Mouse (Mus musculus): ENCODE results near the gene Tnrc18. TPM values are rescaled to one million over a fixed set of nuclear protein-coding genes. Genes with fewer than 3 reads are reported as not detected.

The Tnrc18 gene
- polyA plus RNA-seq (2015; fragmentation: Nextera tagmentation; extraction: Ambion mirVana) = 16.3 and 18.4 TPM in 2 replicates

DNA sequence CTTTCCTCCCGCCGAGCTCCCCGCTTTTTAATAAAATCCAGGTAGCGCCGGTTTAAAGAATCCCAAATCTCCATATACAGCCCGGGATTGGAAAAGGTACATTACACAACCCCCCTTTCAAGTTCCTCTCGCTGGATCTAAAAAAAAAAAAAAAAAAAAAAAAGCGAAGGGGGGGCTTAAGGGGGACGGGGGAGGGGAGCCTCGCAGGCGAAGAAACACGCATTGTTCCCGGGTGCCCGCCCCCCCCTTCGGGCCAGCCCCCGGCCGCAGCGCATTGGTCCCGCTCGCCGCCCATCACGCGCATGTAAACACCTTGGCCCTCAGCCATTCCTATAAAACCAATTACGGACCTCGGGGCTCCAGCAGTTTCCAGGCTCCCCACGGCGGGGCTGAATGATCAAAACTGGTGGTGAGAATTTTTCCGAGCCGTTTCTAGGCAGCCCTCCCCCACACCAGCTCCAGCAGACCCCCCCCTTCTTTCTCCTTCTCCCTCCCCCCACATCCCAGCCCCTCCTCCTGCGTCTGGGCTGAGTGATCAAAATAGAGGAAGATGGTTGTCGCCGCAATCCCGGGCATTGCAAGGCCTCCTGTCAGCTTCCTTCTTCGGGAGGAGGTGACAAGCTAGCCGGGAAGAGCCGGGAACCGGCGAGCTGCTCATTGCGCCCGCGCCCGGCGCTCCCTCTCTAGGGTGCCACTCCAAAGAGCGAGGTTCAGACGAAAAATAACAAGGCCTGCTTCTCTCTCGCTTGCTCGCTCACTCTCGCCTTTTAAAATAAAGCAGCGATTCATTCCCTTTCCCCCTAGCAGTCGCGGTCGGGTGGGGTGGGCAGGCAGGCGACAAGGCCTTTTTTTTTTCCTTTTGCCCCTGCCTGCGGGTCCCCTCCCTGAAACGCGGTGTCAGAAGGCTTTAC is at the start of gene Tnrc18:
Gene Tnrc18, minus strand, starts transcription at position 139 of the 911 bp plus-strand sequence.
- peak within 1 kb of the TSS; percentile 93 for H3K4me3 ChIP-seq (replicated peaks; ENCODE audit: low read depth, low read length)
- DNase-seq (ENCODE audit: low spot score) = peak; percentile 100
- WGBS = under 1% methylated on average over 55 of the region's 56 CpGs
- ATAC-seq (replicated peaks; ENCODE audit: low FRiP score, low read depth) = peak; percentile 68
- no peaks in the 10 kb centered on the region for H3K9me3 ChIP-seq (replicated peaks; ENCODE audit: low read length)
- peaks cover 9% of the 10 kb centered on the region for H3K4me1 ChIP-seq (replicated peaks; ENCODE audit: insufficient read depth, low read length)
- H3K27me3 ChIP-seq (ENCODE audit: insufficient read depth, low read length) = no peaks in the 10 kb centered on the region
- peak within 1 kb of the TSS; percentile 100 for H3K27ac ChIP-seq
- no peak for TF ChIP-seq CTCF (IDR thresholded peaks at IDR 0.05; ENCODE audit: low read depth)
- H3K4me2 ChIP-seq (ENCODE audit: low read length) = peak within 1 kb of the TSS; percentile 84
- no peaks in the 10 kb centered on the region for H3K36me3 ChIP-seq (ENCODE audit: insufficient read depth, low read length)
- H3K9ac ChIP-seq (ENCODE audit: low read depth, low read length) = peak within 1 kb of the TSS; percentile 98

DNA sequence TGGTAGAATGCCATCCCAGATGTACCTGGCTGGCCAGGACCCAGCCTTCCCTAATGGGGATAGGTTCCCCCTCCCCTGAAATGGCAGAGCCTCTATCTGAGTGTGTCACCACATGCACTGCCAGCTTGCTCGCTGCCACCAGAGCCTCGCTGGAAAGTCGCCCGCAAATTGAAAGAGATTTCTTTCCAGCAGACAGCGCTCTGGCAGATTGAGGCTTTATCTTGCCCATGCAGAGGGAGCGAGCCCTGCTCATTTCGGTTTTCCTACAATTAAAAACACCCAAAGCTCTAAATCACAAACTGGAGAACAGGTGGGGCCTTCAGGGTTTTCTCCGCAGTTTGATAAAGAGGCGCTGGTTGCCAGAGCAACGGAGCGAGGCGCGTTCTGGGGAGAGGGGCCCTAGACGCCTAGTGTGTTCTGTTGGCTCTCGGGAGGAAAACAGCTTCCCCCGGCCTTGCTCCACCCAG is 40.3 kb upstream of the Tnrc18 start:
- H3K36me3 ChIP-seq (ENCODE audit: insufficient read depth, low read length) = no peaks in the 10 kb centered on the region
- no peaks in the 10 kb centered on the region for H3K4me1 ChIP-seq (replicated peaks; ENCODE audit: insufficient read depth, low read length)
- TF ChIP-seq CTCF (IDR thresholded peaks at IDR 0.05; ENCODE audit: low read depth) = no peak
- H3K9me3 ChIP-seq (replicated peaks; ENCODE audit: low read length) = no peaks in the 10 kb centered on the region
- whole genome bisulfite sequencing = 48% methylated on average over 16 of the region's 16 CpGs
- no peak overlapping the region for H3K9ac ChIP-seq (ENCODE audit: low read depth, low read length)
- DNase-seq (ENCODE audit: low spot score) (no peak), ATAC-seq (replicated peaks; ENCODE audit: low FRiP score, low read depth) (no peak)
- H3K27me3 ChIP-seq (ENCODE audit: insufficient read depth, low read length) = no peaks in the 10 kb centered on the region
- H3K4me3 ChIP-seq (replicated peaks; ENCODE audit: low read depth, low read length) = no peak overlapping the region
- no peak overlapping the region for H3K4me2 ChIP-seq (ENCODE audit: low read length)
- no peak overlapping the region for H3K27ac ChIP-seq

DNA sequence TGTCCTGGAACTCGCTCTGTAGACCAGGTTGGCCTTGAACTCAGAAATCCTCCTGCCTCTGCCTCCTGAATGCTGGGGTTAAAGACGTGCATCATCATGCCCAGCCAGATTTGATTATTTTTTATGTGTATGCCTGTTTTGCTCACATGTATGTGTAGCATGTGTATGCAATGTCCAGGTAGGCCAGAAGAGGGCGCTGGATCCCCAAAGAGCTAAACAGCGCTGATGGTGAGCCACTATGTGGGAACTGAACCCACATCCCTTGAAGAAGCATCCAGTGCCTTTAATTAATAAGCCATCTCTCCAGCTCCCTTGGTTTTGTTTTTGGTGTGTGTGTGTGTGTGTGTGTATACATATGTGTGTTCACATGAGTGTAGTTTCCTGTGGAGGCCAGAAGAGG is 38.9 kb upstream of the Tnrc18 start:
- DNase-seq (ENCODE audit: low spot score) (no peak), ATAC-seq (replicated peaks; ENCODE audit: low FRiP score, low read depth) (no peak)
- peak; percentile 23; the same call in 1 of the 2 replicates for TF ChIP-seq CTCF (IDR thresholded peaks at IDR 0.05; ENCODE audit: low read depth)
- Histone ChIP-seq H3K4me3 (replicated peaks; ENCODE audit: low read depth, low read length) (no peak overlapping the region), H3K27me3 (ENCODE audit: insufficient read depth, low read length) (no peaks in the 10 kb centered on the region), H3K9me3 (replicated peaks; ENCODE audit: low read length) (no peaks in the 10 kb centered on the region), H3K4me1 (replicated peaks; ENCODE audit: insufficient read depth, low read length) (no peaks in the 10 kb centered on the region), H3K27ac (no peak overlapping the region), H3K36me3 (ENCODE audit: insufficient read depth, low read length) (no peaks in the 10 kb centered on the region), H3K9ac (ENCODE audit: low read depth, low read length) (no peak overlapping the region), H3K4me2 (ENCODE audit: low read length) (no peak overlapping the region)
- WGBS = 82% methylated on average over 4 of the region's 4 CpGs

DNA sequence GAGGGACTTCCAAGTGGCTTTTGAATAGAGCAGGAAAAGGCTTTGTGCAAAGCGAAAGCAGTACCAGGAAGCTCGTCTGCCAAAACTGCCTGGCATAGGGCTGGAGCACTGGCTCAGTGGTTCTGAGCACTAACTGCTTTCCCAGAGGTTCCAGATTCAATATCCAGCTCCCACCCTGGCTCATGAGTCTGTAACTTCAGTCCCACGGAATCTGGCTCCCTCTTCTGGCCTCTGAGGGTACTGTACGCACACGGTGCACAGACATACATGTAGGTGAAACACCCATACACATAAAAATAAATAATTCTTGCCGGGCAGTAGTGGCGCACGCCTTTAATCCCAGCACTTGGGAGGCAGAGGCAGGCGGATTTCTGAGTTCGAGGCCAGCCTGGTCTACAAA is 37.4 kb upstream of the Tnrc18 start:
- no peaks in the 10 kb centered on the region for H3K27me3 ChIP-seq (ENCODE audit: insufficient read depth, low read length)
- H3K27ac ChIP-seq = no peak overlapping the region
- no peaks in the 10 kb centered on the region for H3K36me3 ChIP-seq (ENCODE audit: insufficient read depth, low read length)
- H3K4me2 ChIP-seq (ENCODE audit: low read length) = no peak overlapping the region
- no peak for ATAC-seq (replicated peaks; ENCODE audit: low FRiP score, low read depth)
- 85% methylated on average over 10 of the region's 10 CpGs for WGBS
- H3K9me3 ChIP-seq (replicated peaks; ENCODE audit: low read length) = no peaks in the 10 kb centered on the region
- DNase-seq (ENCODE audit: low spot score) = peak; percentile 61
- no peak overlapping the region for H3K9ac ChIP-seq (ENCODE audit: low read depth, low read length)
- no peak overlapping the region for H3K4me3 ChIP-seq (replicated peaks; ENCODE audit: low read depth, low read length)
- no peaks in the 10 kb centered on the region for H3K4me1 ChIP-seq (replicated peaks; ENCODE audit: insufficient read depth, low read length)
- peak; percentile 70 for TF ChIP-seq CTCF (IDR thresholded peaks at IDR 0.05; ENCODE audit: low read depth)

DNA sequence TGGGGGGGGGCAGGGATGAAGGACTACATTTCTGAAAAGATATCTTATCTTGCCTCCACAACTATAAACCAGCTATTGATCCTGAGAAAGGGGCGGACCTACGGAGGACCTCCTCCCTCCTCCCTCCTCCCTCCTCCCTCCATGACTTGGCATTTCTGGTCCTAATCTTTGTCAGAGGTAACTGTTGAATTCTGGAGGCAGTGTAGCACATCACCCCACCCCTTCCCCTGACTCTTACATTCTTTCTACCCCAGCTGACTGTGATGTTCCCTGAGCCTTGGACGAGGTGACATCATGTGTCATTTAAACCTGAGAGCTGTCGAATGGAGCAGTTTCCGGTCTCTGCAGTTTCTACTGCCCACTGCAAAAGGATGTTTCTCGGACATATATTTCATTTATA is 36.1 kb upstream of the Tnrc18 start:
- ATAC-seq (replicated peaks; ENCODE audit: low FRiP score, low read depth) = no peak; the same call in 1 of the 2 replicates
- Histone ChIP-seq H3K4me2 (ENCODE audit: low read length) (no peak overlapping the region), H3K36me3 (ENCODE audit: insufficient read depth, low read length) (no peaks in the 10 kb centered on the region), H3K27me3 (ENCODE audit: insufficient read depth, low read length) (no peaks in the 10 kb centered on the region), H3K9ac (ENCODE audit: low read depth, low read length) (no peak overlapping the region), H3K27ac (no peak overlapping the region), H3K9me3 (replicated peaks; ENCODE audit: low read length) (no peaks in the 10 kb centered on the region), H3K4me3 (replicated peaks; ENCODE audit: low read depth, low read length) (no peak overlapping the region), H3K4me1 (replicated peaks; ENCODE audit: insufficient read depth, low read length) (no peaks in the 10 kb centered on the region)
- no peak for DNase-seq (ENCODE audit: low spot score)
- whole genome bisulfite sequencing = 65% methylated on average over 6 of the region's 6 CpGs
- no peak for TF ChIP-seq CTCF (IDR thresholded peaks at IDR 0.05; ENCODE audit: low read depth)

DNA sequence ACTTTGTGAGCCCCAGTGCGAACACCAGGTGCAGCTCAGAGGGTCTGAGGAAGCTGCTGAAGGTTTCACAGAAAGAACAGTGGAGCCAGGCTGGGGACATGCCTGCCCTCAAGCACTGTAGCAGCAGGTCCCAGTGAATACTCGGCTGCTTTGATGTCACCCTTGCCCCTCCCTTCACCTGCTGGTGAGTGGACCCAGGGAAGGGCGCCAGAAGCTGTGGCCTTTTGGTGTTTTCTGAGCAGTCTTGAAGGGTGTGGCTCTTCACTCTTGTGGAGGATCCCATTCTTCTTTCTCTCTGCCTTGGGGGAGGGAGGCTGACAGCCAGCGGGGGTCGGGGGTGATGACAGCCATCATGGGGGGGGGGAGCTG is 34.2 kb upstream of the Tnrc18 start:
- Histone ChIP-seq H3K9me3 (replicated peaks; ENCODE audit: low read length) (no peaks in the 10 kb centered on the region), H3K36me3 (ENCODE audit: insufficient read depth, low read length) (no peaks in the 10 kb centered on the region), H3K4me1 (replicated peaks; ENCODE audit: insufficient read depth, low read length) (no peaks in the 10 kb centered on the region), H3K9ac (ENCODE audit: low read depth, low read length) (no peak overlapping the region), H3K27me3 (ENCODE audit: insufficient read depth, low read length) (no peaks in the 10 kb centered on the region), H3K4me3 (replicated peaks; ENCODE audit: low read depth, low read length) (no peak overlapping the region), H3K27ac (no peak overlapping the region), H3K4me2 (ENCODE audit: low read length) (no peak overlapping the region)
- ATAC-seq (replicated peaks; ENCODE audit: low FRiP score, low read depth) (no peak), DNase-seq (ENCODE audit: low spot score) (no peak)
- no peak for TF ChIP-seq CTCF (IDR thresholded peaks at IDR 0.05; ENCODE audit: low read depth)
- WGBS = 52% methylated on average over 5 of the region's 5 CpGs
